Mouse (Mus musculus): ENCODE data around the gene Mcidas.
A peak's percentile ranks its signal among the peaks of the same experiment; 100 is the strongest.

The Mcidas gene

DNA sequence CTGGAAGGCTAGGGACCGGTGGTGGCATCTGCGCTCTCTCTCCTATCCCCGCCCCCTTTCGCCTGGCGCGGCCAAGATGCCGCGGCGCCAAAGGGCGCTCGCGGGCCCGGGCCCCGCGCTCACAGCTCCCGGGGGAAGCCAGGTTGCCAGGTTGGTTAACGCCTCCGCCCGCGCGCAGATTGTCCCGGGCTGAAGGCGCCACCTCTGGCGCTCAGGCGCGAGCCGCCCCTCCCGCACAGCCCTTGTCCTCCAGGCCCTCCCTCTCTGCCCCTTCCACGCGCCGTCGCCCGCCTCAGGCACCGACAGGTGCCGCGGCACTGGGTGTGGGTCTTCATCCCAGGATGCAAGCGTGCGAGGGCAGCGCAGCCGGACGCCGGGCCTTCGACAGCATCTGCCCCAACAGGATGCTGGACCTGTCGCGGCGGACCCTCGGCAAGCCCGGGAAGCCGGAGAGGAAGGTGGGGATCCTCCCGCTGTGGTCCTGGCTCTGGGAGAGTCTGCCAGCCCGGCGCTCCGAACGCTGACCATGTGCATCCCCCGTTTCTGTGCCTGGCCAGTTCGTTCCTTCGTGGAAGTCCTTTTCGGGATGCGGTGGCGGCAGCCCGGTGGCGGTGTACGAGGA, at the start of gene Mcidas:
Gene Mcidas (plus strand): TSS at position 315 of the 622 bp plus-strand sequence.
- DNase-seq (ENCODE audit: low spot score in 2 of 2): no peak

- DNase-seq (ENCODE audit: low spot score in 2 of 2): no peak
Observed at GRCm38 (mm10) chr13:112945312-112945711, 48.3 kb upstream of the Mcidas start.

DNA sequence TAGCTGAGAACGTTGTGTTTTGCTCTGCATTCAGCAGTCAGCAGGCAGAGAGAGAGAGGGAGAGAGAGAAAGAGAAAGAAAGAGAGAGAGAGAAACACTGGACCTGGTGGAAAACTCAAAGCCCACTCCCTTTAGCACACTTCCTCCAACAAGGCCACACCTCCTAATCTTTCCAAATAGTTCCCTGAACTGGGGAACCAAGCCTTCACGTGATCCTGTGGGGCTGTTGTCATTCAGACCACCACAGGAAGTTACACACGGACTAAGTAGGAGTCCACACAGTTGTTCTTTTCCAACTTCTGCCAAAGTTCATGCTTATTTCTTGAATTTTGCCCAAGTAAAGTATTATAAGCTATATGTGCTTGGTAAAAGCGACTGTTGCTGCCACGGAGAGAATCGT, 47.7 kb upstream of the Mcidas start:
- DNase-seq (ENCODE audit: low spot score in 2 of 2): no peak

DNA sequence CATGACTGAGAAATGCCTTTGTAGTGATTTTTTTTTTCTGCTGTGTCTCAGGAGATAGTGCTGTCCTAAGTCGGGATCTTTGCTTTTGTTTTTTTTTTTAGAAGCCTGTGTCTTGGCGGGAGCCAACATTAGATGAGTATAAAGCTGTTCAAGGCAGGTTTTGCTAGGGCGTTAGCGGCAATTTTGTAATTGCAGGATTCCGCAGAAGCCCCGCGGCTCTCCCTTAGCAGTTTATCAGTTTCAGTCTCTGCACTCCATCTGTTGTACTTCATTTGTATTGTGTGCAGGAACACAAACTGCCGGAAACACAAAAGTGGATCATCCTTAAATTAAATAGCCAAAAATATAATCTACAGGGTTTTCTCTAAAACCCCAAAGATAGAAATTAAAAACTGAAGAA, 39.6 kb upstream of the Mcidas start:
- DNase-seq (ENCODE audit: low spot score in 2 of 2): no peak

DNA sequence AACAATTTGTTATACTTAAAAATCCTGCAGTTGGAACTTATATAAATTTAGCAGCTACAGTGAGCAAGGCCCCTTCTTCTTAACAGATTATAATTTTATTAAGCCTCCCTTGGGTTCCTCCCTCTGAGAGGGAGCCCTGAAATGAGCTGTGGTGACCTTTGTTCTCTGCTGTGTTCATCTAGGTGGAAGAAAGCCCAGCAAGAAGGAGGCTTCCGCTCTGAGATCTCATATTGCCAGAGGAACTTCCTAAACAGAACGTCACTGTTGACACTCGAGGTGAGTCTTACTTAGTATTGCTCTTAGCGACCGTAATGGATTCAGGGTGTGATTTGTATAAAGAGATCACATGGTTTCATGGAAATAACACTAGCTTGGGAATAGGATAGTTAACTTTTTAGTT, 30.6 kb upstream of the Mcidas start:
- no peak for DNase-seq (ENCODE audit: low spot score in 2 of 2)

- no peak for DNase-seq (ENCODE audit: low spot score in 2 of 2)
Observed at GRCm38 (mm10) chr13:112964421-112964820, 29.2 kb upstream of the Mcidas start.

GRCm38 (mm10) chr13:112967267-112967666, 26.4 kb upstream of the Mcidas start:
- no peak for DNase-seq (ENCODE audit: low spot score in 2 of 2)

GRCm38 (mm10) chr13:112976720-112977119, 16.9 kb upstream of the Mcidas start:
- no peak for DNase-seq (ENCODE audit: low spot score in 2 of 2)

DNA sequence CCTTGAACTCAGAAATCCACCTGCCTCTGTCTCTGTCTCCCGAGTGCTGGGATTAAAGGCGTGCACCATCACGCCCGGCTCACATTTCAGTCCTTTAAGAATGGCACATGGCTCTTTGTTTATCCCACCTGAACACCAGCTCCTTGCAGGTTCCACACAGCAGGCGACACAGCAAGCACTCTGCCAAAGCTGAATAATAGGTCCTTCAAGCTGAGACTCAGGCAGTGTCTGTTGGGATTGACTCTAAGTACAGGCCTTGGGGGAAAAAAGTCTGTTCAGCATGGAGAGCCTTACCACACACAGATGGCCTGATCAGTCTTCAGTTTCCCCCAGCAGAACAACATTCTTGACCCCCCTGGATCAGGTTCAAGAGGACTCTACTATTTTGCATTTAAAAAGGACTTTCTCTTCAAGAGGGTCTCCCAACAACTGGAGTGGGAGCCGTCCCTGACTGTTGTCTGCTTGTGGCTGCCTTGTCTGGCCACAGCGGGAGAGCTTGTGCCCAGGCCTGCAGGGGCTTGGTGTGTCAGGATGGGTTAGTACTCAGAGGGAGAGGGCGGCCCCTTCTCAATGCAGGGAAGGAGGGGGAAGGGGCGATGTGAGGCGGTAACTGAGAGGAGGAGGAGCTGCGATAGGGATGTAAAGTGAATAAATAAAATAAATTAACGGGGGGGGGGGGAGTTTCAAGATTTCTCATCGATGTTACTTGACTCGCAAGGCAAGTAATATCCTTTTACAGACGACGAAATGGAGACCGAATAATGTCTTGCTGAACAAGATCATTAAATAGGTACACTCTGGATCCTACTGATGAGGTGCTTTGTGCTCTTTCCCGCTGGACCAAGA, 7.8 kb upstream of the Mcidas start:
- no peak for DNase-seq (ENCODE audit: low spot score in 2 of 2)

DNA sequence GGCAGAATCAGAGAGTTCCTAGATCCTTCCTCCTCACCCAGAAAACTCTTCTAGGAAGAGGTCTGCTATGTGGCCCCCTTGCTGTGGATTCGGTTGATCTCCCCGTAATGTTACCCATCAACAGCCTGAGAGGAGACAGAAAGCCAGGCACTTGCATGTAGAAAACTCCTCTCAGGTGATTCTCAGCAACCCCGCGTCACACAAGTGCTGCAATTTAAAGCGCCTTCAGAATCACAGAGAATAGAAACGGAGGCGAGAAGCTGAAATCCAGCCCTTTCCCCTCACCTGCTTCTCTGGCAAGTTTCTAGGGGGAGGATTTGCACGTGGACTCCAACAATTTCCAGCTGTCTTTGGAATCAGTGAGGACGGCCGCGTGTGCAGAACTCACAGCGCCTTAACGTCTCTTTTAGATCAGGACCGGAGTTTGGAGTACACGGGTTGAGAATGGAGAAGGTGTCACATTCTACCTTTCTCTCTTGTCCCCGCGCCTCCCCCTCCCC, 7.1 kb upstream of the Mcidas start:
- no peak for DNase-seq (ENCODE audit: low spot score in 2 of 2)

GRCm38 (mm10) chr13:112987532-112987943, 6.1 kb upstream of the Mcidas start, which contains the start of gene Ccno:
Gene Ccno (plus strand): TSS chr13:112987802.
- DNase-seq (ENCODE audit: low spot score in 2 of 2): peak; percentile 82 to 85

GRCm38 (mm10) chr13:112987991-112988390, 5.7 kb upstream of the Mcidas start:
- DNase-seq (ENCODE audit: low spot score in 2 of 2): no peak

DNA sequence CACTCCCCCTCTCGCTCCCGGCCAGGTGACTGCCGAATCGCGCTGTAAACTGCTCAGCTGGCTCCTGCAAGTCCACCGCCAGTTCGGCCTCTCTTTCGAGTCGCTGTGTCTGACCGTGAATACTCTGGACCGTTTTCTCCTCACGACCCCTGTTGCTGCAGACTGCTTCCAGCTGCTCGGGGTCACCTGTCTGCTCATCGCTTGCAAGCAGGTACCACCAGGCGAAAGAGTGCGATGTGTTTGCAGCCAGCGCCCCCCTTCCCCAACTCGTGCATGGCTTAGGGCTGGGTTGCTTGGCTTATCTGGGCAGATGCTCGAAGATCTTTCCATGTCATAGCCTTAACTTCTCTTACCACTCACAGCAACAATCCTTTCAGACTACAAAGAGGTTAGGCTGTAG, 4.8 kb upstream of the Mcidas start:
- no peak for DNase-seq (ENCODE audit: low spot score in 2 of 2)

DNA sequence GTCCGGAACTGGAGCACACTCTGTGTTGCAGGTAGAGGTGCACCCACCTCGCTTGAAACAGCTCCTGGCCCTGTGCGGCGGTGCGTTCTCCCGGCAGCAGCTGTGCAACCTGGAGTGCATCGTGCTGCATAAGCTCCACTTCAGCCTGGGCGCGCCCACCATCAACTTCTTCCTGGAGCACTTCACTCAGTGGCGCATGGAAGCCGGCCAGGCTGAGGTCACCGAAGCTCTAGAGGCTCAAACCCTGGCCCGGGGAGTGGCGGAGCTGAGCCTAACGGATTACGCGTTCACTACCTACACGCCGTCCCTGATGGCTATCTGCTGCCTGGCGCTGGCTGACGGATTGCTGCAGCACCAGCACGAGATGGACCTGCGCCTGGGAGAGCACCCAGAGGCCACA, 4.1 kb upstream of the Mcidas start:
- no peak for DNase-seq (ENCODE audit: low spot score in 2 of 2)

DNA sequence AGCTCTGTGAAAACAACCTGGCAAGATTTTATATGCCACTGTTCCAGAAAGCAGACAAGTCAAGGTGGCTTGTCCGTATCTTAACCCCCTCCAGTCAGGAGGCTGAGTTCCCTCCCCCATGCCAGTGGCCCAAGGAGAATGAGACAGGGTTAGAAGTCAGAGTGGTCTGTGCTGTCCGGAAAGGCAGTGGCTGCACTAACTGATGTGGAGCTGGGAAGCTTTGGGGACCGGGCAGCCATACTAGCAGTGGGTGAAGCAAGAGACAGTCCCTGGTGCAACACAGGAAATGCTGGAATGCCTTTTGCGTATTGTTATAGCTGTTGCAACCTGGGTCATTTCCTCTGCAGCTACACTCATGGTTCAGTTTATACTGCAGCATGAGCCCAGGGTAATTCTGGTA, 3.3 kb upstream of the Mcidas start:
- no peak for DNase-seq (ENCODE audit: low spot score in 2 of 2)

GRCm38 (mm10) chr13:112994191-112994590, 546 bp downstream of the Mcidas start:
- peak; percentile 21 to 28 for DNase-seq (ENCODE audit: low spot score in 2 of 2)

GRCm38 (mm10) chr13:112996407-112996806, 2.8 kb downstream of the Mcidas start:
- DNase-seq (ENCODE audit: low spot score in 2 of 2): no peak

GRCm38 (mm10) chr13:112997369-112997768, 3.7 kb downstream of the Mcidas start:
- no peak for DNase-seq (ENCODE audit: low spot score in 2 of 2)

GRCm38 (mm10) chr13:112998427-112999201, 5.0 kb downstream of the Mcidas start:
- no peak for DNase-seq (ENCODE audit: low spot score in 2 of 2)

- DNase-seq (ENCODE audit: low spot score in 2 of 2): no peak
Observed at GRCm38 (mm10) chr13:113000090-113000489, 6.4 kb downstream of the Mcidas start.

GRCm38 (mm10) chr13:113000576-113001318, 7.1 kb downstream of the Mcidas start:
- no peak for DNase-seq (ENCODE audit: low spot score in 2 of 2)
